Mouse (Mus musculus) hindbrain, embryonic 11.5 days (tissue): ENCODE data around the gene Pde4d. TPM values are rescaled to one million over a fixed set of nuclear protein-coding genes. Genes with fewer than 3 reads are reported as not detected.

Experiments
- ATAC-seq: fragments of 200-750 bp; cut with Nextera tagmentation; 2 replicates; pipeline ENCODE4 v1.8.0; 2017; ENCODE audit warnings: mild to moderate bottlenecking, moderate TSS enrichment, moderate library complexity; ENCODE audit not compliant: low FRiP score
- DNase-seq: peaks from one replicate; pipeline ENCODE4 v3.0.0-alpha.2; 2015; ENCODE audit warnings: low spot score
- H3K27ac ChIP-seq: fragments of 300-500 bp; sonication (generic); 2 replicates; pipeline ENCODE4 v1.5.1; 2014; ENCODE audit warnings: mild to moderate bottlenecking, low read depth, low read length
- H3K27me3 ChIP-seq: fragments of 300-500 bp; sonication (generic); 2 replicates; pipeline ENCODE4 v1.6.1; 2014; ENCODE audit warnings: mild to moderate bottlenecking, low read length, moderate library complexity, mixed read lengths; ENCODE audit not compliant: control insufficient read depth, insufficient read depth
- H3K36me3 ChIP-seq: fragments of 300-500 bp; sonication (generic); 2 replicates; pipeline ENCODE4 v1.6.1; 2014; ENCODE audit warnings: mild to moderate bottlenecking, low read length, moderate library complexity, mixed read lengths; ENCODE audit not compliant: control insufficient read depth, insufficient read depth
- H3K4me1 ChIP-seq: fragments of 300-500 bp; sonication (generic); replicated peaks from 2 replicates; pipeline ENCODE4 v1.6.1; 2014; ENCODE audit warnings: low read length, mixed read lengths; ENCODE audit not compliant: control insufficient read depth, insufficient read depth
- H3K4me2 ChIP-seq: fragments of 300-500 bp; sonication (generic); replicated peaks from 2 replicates; pipeline ENCODE4 v1.6.1; 2014; ENCODE audit warnings: mild to moderate bottlenecking, low read depth, low read length
- H3K4me3 ChIP-seq: fragments of 300-500 bp; sonication (generic); 2 replicates; pipeline ENCODE4 v1.5.1; 2014; ENCODE audit warnings: low read depth, low read length
- H3K9ac ChIP-seq: fragments of 300-500 bp; sonication (generic); 2 replicates; pipeline ENCODE4 v1.6.1; 2014; ENCODE audit warnings: low read depth, low read length
- H3K9me3 ChIP-seq: fragments of 300-500 bp; sonication (generic); 2 replicates; pipeline ENCODE4 v1.6.1; 2016; ENCODE audit warnings: low read length; ENCODE audit not compliant: control insufficient read depth
- WGBS: fragments of 180-500 bp; shearing (Covaris S2); extraction: QIAGEN DNeasy Blood & Tissue Kit; methylation state at CpG from one replicate; pipeline ENCODE4 v1.1.7; 2014; 5-methylcytosine and 5-hydroxymethylcytosine counted together
- polyA plus RNA-seq: library from polyadenylated mRNA; unstranded; fragments of >200 nt; fragmentation: Nextera tagmentation; extraction: Ambion mirVana; gene quantifications from 2 replicates; pipeline ENCODE4 v1.2.1, GENCODE M21; 2014

The Pde4d gene
- polyA plus RNA-seq, 1 experiment from 2014 or later: 18.3 TPM

DNA sequence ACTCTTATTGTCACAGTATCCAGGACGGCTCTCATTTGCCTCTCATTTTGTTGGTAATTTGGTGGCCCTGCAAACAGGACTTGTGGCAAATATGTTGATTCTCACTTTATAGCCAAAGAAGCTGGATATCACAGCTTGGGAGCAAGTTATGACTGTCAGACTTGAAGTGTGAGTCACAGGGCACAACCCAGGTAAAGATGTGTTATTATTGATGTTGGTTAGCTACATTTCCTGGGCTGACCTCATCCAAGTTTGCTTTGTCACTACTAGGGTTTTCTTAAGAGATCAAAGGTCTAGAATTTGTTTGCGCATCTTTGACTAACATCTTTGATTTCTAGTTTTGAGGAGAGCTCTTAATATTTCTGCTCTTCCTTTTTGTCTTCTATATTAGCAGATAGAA lies 1393.2 kb downstream of the Pde4d start:
- ATAC-seq: no peak
- WGBS: 89% methylated on average over 2 of the region's 2 CpGs
- no peak overlapping the region for H3K4me2 ChIP-seq

DNA sequence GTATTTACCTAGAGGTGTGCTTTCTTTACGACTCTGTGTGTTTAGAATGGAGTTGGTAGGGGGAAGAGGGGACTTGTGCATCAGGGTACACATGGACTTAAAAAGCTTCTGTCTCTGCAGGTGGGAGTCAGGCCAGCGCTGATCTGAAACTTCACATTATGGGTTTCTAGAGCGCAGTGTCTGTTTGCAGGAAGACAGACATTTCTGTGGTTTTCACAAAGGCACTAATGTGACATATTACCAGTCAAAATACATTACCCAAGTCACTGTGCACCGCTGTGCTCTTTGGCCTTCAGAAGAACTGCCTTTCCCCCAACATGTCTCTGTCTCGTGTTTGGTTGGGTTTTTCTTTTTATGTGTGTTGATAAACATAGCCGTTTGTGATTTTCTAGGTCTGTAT lies 1395.1 kb downstream of the Pde4d start:
- no peak for ATAC-seq
- 91% methylated on average over 6 of the region's 6 CpGs for WGBS

More for the DNA sequence above, 1393.2 kb downstream of the Pde4d start:
- Histone ChIP-seq H3K9ac (no peak overlapping the region), H3K4me1 (no peaks in the 10 kb centered on the region), H3K36me3 (no peaks in the 10 kb centered on the region), H3K27ac (no peak overlapping the region), H3K9me3 (no peaks in the 10 kb centered on the region), H3K4me3 (no peak overlapping the region), H3K27me3 (no peaks in the 10 kb centered on the region)
- no peak for DNase-seq

DNA sequence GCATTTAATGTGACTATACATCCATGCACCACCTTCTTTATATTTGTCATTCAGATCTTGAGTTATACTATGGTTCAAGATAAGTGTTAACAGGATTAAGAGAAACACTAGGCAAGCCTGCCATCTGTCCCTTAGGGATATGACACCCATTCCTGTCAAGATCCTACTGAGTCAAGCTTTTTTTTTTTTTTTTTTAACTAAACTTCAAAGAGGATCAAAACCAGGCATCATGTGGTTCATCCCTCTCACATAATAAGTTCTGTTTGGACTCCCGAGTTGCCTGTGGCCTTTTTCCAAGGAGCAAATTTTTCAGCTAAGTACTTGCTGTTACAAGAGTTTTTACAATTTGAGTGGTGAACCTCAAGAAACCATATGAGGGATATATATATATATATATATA lies 1414.1 kb downstream of the Pde4d start:
- Histone ChIP-seq H3K9ac (no peak overlapping the region), H3K4me2 (no peak overlapping the region), H3K4me1 (no peaks in the 10 kb centered on the region), H3K27ac (no peak overlapping the region), H3K27me3 (no peaks in the 10 kb centered on the region), H3K36me3 (no peaks in the 10 kb centered on the region), H3K9me3 (no peaks in the 10 kb centered on the region), H3K4me3 (no peak overlapping the region)
- no peak for ATAC-seq
- 76% methylated on average over 1 of the region's 1 CpGs for WGBS
- no peak for DNase-seq

More for the DNA sequence above, 1395.1 kb downstream of the Pde4d start:
- no peak overlapping the region for H3K27ac ChIP-seq
- H3K4me1 ChIP-seq: no peaks in the 10 kb centered on the region
- H3K36me3 ChIP-seq: no peaks in the 10 kb centered on the region
- no peaks in the 10 kb centered on the region for H3K9me3 ChIP-seq
- H3K4me3 ChIP-seq: no peak overlapping the region
- no peak for DNase-seq
- H3K27me3 ChIP-seq: no peaks in the 10 kb centered on the region
- no peak overlapping the region for H3K9ac ChIP-seq
- H3K4me2 ChIP-seq: no peak overlapping the region

DNA sequence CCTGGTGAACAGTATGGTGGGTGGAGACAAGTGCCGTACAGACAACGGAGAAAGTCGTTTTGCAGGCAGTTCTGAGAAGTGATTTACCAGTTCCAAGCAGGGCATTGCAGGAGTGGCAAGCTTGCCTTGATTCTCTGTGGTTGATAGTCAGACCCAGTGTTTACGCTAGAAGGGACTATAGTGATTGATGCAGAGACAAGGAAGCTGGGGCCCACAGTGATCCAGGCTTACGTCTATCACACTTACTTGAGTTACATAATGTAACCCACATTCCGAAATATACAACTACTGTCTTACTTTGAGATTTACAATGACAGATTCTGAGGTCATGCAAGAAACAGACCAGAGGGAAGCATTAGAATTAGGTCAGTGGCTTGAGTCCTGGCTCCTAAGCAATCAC lies 1414.6 kb downstream of the Pde4d start:
- Histone ChIP-seq H3K4me3 (no peak overlapping the region), H3K9ac (no peak overlapping the region), H3K27ac (no peak overlapping the region), H3K4me1 (no peaks in the 10 kb centered on the region), H3K27me3 (no peaks in the 10 kb centered on the region), H3K36me3 (no peaks in the 10 kb centered on the region), H3K4me2 (no peak overlapping the region), H3K9me3 (no peaks in the 10 kb centered on the region)
- no peak for DNase-seq
- 90% methylated on average over 6 of the region's 6 CpGs for WGBS
- ATAC-seq: no peak

DNA sequence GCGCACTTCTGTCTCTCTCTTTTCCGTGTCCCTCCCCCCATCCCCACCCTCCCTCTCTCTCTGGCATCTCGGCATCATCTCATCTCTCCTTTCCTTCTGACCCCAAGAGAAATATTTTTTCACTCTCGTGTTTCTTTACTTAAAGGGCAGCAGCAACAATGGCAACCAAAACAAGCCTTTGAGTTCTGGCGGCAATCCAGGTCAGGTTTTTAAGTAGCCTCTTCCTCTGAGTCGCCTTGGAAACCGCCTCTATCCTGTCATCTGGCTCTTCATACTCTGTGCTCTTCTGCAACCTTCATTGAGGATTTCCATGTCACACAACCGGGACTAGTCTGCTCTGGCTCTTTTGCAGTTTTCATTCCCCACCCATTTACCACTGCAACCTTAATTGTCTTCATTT lies 1430.6 kb downstream of the Pde4d start:
- H3K4me3 ChIP-seq: no peak overlapping the region
- ATAC-seq (no peak), DNase-seq (no peak)
- no peaks in the 10 kb centered on the region for H3K4me1 ChIP-seq
- no peak overlapping the region for H3K27ac ChIP-seq
- H3K4me2 ChIP-seq: no peak overlapping the region
- H3K9ac ChIP-seq: no peak overlapping the region
- 59% methylated on average over 8 of the region's 8 CpGs for WGBS
- H3K27me3 ChIP-seq: no peaks in the 10 kb centered on the region
- no peaks in the 10 kb centered on the region for H3K36me3 ChIP-seq
- H3K9me3 ChIP-seq: no peaks in the 10 kb centered on the region

DNA sequence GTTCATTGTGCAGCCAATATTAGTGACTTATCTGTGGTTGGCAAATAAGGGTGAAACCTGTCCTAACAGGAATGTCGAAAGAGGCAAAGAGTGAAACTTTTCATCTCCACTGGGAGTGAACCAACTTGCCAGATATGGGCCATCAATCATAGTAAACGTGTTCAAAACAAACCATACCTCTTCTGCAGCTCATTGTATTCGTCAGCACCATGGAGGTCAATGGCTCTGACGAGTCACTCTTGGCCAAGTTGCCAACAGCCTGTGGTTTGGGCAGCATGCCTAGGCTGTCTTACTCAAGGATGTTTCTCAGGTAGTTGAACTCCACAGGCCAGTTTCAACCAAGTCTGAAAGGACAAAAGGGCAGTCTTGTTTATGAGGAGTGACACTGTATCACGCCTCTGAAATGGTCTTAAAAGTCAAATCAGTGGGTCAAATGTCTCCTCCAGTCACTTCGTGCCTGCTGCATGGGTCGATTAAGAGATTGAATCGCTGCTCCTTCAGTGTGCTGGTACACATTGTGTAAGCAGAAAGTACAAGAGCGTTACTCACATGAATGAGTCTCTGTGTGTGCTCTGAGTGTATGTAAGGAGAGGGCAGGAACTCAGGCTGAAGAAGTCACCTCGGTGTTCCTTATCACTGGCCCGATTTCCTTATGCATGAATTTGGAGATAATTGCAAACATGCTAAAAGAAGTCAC lies 1431.6 kb downstream of the Pde4d start:
- no peak overlapping the region for H3K27ac ChIP-seq
- no peak overlapping the region for H3K9ac ChIP-seq
- WGBS: 81% methylated on average over 11 of the region's 11 CpGs
- no peaks in the 10 kb centered on the region for H3K4me1 ChIP-seq
- H3K27me3 ChIP-seq: no peaks in the 10 kb centered on the region
- no peak overlapping the region for H3K4me2 ChIP-seq
- DNase-seq (no peak), ATAC-seq (no peak)
- H3K4me3 ChIP-seq: no peak overlapping the region
- no peaks in the 10 kb centered on the region for H3K36me3 ChIP-seq
- no peaks in the 10 kb centered on the region for H3K9me3 ChIP-seq

DNA sequence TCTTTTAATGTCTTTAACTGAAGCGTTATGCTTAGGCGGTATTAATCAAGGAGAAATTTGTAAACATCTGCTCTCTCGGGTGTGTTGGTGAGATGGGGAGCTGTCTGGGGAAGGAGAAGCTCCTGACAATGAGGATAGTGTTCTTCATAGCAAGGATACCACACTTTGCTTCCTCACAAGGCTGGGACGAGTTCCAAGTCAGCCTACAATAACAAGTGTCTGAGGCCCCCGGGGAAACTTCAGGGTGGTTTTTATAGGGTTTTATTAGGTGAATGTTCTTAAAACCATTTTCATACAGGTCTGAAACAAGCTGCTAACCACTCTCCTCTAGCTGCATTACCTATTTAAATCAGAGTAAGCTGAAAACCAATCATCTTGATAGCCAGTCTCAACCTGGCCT lies 1433.9 kb downstream of the Pde4d start:
- H3K27ac ChIP-seq: no peak overlapping the region
- no peaks in the 10 kb centered on the region for H3K27me3 ChIP-seq
- ATAC-seq: no peak
- H3K9ac ChIP-seq: no peak overlapping the region
- H3K4me2 ChIP-seq: no peak overlapping the region
- H3K9me3 ChIP-seq: no peaks in the 10 kb centered on the region
- H3K4me1 ChIP-seq: no peaks in the 10 kb centered on the region
- no peaks in the 10 kb centered on the region for H3K36me3 ChIP-seq
- DNase-seq: no peak
- WGBS: 83% methylated on average over 5 of the region's 5 CpGs
- no peak overlapping the region for H3K4me3 ChIP-seq

DNA sequence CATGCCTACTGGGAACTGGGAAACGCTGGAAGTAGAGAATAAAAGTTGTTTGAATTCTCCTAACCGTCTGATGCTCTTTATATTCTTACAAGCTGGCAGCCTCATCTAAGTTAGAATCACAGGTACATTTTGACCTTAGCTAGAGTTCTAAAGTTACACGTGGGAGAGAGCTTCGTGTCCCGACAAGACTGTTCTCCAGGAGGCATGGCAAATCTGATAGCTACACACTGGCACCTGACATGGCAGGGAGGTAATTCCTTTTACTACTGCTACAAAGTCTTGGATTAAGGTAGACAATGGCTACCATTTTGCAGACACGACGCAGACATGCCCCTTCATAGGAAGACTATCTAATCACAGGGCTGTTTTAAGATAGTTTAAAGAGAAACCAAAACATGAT lies 1435.1 kb downstream of the Pde4d start:
- Histone ChIP-seq H3K27me3 (no peaks in the 10 kb centered on the region), H3K4me2 (no peak overlapping the region), H3K9me3 (no peaks in the 10 kb centered on the region), H3K4me3 (no peak overlapping the region), H3K36me3 (no peaks in the 10 kb centered on the region), H3K9ac (no peak overlapping the region), H3K4me1 (no peaks in the 10 kb centered on the region), H3K27ac (no peak overlapping the region)
- DNase-seq (no peak), ATAC-seq (no peak)
- 98% methylated on average over 7 of the region's 7 CpGs for WGBS

DNA sequence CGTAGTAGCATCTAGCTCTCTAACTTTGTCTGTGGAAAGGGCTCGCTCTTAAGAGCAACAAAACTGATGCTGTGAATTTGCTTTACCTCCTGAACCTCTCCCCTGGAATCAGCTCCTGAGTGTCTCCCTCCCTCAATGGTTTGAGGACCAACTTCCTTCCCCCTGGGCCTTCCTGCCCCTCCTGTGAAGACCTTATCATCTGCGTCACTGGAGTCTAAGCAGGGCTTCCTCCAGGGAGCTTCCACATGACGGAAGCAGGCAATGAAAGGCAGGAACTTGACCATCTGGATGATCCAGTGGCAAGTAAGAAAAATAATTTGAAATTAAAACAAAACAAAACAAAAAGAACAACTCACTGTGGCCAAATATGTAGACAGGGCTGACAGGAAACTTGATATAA lies 1438.5 kb downstream of the Pde4d start:
- Histone ChIP-seq H3K4me1 (no peaks in the 10 kb centered on the region), H3K4me3 (no peak overlapping the region), H3K9me3 (no peaks in the 10 kb centered on the region), H3K9ac (no peak overlapping the region), H3K36me3 (no peaks in the 10 kb centered on the region), H3K27me3 (no peaks in the 10 kb centered on the region), H3K27ac (no peak overlapping the region), H3K4me2 (no peak overlapping the region)
- no peak for DNase-seq
- 86% methylated on average over 4 of the region's 4 CpGs for WGBS
- ATAC-seq: no peak
